Mouse (Mus musculus): ENCODE measurements at regions not wholly inside any gene's neighbourhood (a gene's known extent, or its start where the extent isn't known, plus 50 kb on each side); places are given as distances from the start of the nearest gene placed in this dataset.

GRCm38 (mm10) chr4:12425507-12425906, 253.7 kb upstream of the Fam92a start:
- H3K27me3 ChIP-seq (ENCODE audit: control insufficient read depth, insufficient read depth, low read length): no peaks in the 10 kb centered on the region
- DNase-seq (no peak), ATAC-seq (ENCODE audit: low FRiP score, low TSS enrichment) (no peak)
- H3K4me1 ChIP-seq (ENCODE audit: control insufficient read depth, insufficient read depth, low read length): no peaks in the 10 kb centered on the region
- WGBS: 34% methylated on average over 3 of the region's 3 CpGs
- H3K4me2 ChIP-seq (ENCODE audit: low read length): no peak overlapping the region
- no peak overlapping the region for H3K4me3 ChIP-seq (replicated peaks; ENCODE audit: low read depth, low read length)
- H3K27ac ChIP-seq (replicated peaks; ENCODE audit: low read depth, low read length): no peak overlapping the region
- H3K9me3 ChIP-seq (ENCODE audit: control insufficient read depth, low read length): no peaks in the 10 kb centered on the region
- no peak overlapping the region for H3K9ac ChIP-seq (replicated peaks; ENCODE audit: low read length)
- no peaks in the 10 kb centered on the region for H3K36me3 ChIP-seq (ENCODE audit: control insufficient read depth, insufficient read depth, low read length)

DNA sequence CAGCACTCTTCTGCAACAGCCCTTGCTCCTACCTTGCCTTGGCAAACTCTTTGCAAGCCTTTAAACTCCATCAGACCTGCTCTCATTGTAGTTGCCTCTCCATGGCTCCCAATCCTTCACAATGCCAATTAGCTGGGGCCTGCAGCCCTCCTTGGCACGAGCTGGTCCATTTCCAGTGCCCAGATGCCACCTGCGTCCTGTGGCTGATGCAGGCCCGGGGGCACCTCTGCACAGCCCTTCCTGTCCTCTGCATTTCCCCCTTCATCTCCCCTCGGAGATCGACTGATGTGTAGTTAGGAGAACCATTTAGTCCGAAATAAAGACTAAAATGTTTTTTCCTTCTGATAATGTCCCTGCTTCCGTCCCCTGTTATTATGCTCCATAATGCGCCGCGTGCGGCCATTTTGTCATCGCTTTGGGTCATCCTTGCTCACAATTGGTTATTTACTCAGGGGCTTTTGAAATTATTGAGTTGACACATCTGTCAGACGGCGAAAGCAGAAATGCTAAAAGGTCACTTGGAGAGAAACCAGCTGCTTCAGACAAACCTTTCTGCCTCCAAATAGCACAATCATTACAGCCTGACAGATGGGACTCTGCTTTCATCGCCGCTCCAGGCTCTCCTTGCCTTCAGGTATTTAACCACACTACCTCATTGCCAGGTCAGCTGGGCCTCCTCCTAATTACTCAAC, 250.0 kb upstream of the Fam92a start:
- Histone ChIP-seq H3K4me1 (ENCODE audit: control insufficient read depth, insufficient read depth, low read length) (no peaks in the 10 kb centered on the region), H3K36me3 (ENCODE audit: control insufficient read depth, insufficient read depth, low read length) (no peaks in the 10 kb centered on the region), H3K27ac (replicated peaks; ENCODE audit: low read depth, low read length) (peak overlapping the region; percentile 52; the same call in 1 of the 2 replicates), H3K4me3 (replicated peaks; ENCODE audit: low read depth, low read length) (no peak overlapping the region), H3K9ac (replicated peaks; ENCODE audit: low read length) (no peak overlapping the region), H3K4me2 (ENCODE audit: low read length) (no peak overlapping the region; the same call in 1 of the 2 replicates), H3K9me3 (ENCODE audit: control insufficient read depth, low read length) (no peaks in the 10 kb centered on the region), H3K27me3 (ENCODE audit: control insufficient read depth, insufficient read depth, low read length) (no peaks in the 10 kb centered on the region)
- peak; percentile 39 for DNase-seq
- WGBS: 63% methylated on average over 16 of the region's 16 CpGs
- no peak for ATAC-seq (ENCODE audit: low FRiP score, low TSS enrichment)

DNA sequence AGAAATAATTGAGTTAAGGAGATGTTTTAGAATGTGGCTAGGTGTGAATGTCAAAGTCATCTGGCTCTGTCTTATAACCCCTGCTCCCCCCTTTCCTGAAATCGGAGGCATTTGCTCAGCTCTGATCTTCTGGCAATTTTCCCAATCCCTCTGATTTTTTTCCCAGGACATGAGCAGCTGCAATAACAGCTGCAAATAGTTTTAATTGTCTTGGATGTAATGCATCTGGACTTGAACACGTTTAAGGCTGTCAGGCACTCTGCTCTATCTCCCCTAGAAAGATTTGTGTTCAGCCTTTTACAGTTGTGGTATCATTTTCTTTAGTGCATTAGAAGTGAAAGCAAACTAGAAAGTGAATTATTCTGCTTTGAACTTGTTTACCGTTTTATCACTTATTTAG, 246.3 kb upstream of the Fam92a start:
- DNase-seq (peak; percentile 35), ATAC-seq (ENCODE audit: low FRiP score, low TSS enrichment) (no peak)
- no peak overlapping the region for H3K4me2 ChIP-seq (ENCODE audit: low read length)
- H3K27ac ChIP-seq (replicated peaks; ENCODE audit: low read depth, low read length): no peak overlapping the region
- no peaks in the 10 kb centered on the region for H3K9me3 ChIP-seq (ENCODE audit: control insufficient read depth, low read length)
- 54% methylated on average over 3 of the region's 3 CpGs for whole genome bisulfite sequencing
- H3K9ac ChIP-seq (replicated peaks; ENCODE audit: low read length): no peak overlapping the region
- H3K36me3 ChIP-seq (ENCODE audit: control insufficient read depth, insufficient read depth, low read length): no peaks in the 10 kb centered on the region
- no peaks in the 10 kb centered on the region for H3K4me1 ChIP-seq (ENCODE audit: control insufficient read depth, insufficient read depth, low read length)
- no peak overlapping the region for H3K4me3 ChIP-seq (replicated peaks; ENCODE audit: low read depth, low read length)
- H3K27me3 ChIP-seq (ENCODE audit: control insufficient read depth, insufficient read depth, low read length): no peaks in the 10 kb centered on the region

GRCm38 (mm10) chr4:12395344-12395743, 223.5 kb upstream of the Fam92a start:
- Histone ChIP-seq H3K36me3 (ENCODE audit: control insufficient read depth, insufficient read depth, low read length) (no peaks in the 10 kb centered on the region), H3K27ac (replicated peaks; ENCODE audit: low read depth, low read length) (no peak overlapping the region), H3K9ac (replicated peaks; ENCODE audit: low read length) (no peak overlapping the region), H3K9me3 (ENCODE audit: control insufficient read depth, low read length) (no peaks in the 10 kb centered on the region), H3K4me2 (ENCODE audit: low read length) (no peak overlapping the region), H3K4me1 (ENCODE audit: control insufficient read depth, insufficient read depth, low read length) (no peaks in the 10 kb centered on the region), H3K27me3 (ENCODE audit: control insufficient read depth, insufficient read depth, low read length) (no peaks in the 10 kb centered on the region), H3K4me3 (replicated peaks; ENCODE audit: low read depth, low read length) (no peak overlapping the region)
- 84% methylated on average over 1 of the region's 1 CpGs for WGBS
- ATAC-seq (ENCODE audit: low FRiP score, low TSS enrichment) (no peak), DNase-seq (no peak)

DNA sequence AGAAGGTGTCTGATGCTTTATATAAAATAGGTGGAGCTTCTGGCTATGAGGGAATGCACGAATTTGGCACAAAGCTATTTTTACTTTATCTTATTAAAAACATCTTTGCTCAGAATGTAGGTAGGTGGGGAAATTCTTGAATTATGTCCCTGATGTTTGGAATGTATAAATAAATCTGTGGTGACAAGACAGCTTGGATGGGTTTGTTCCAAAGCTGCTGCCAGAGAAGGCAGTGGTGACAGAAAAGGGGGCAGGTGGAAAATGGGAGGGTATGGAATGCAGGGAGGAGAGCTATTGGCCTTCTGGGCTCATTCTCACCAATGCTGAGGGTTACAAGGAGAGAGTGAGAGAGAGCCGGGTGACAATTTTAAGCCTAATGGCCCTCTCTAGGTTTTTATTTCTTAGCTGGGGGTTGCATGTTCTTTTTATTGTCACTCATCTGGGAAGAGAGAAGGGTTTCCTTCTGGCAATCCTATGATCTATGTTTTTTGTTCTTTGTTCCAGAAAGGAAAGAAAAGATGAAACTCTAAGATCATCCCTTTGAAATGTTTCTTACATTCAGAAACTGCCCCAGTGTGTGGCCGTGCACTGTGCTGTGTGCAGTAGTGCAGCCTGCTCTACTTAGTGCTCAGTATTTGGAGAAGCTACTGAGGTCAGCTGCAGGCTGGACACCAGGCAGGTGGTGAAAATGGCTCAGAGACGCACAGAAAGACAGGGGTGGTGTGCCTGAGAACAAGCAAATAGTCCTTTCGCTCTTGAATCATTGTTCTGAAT, 205.2 kb upstream of the Fam92a start:
- H3K27ac ChIP-seq (replicated peaks; ENCODE audit: low read depth, low read length): no peak overlapping the region
- no peaks in the 10 kb centered on the region for H3K27me3 ChIP-seq (ENCODE audit: control insufficient read depth, insufficient read depth, low read length)
- no peak overlapping the region for H3K4me2 ChIP-seq (ENCODE audit: low read length)
- DNase-seq: no peak
- no peaks in the 10 kb centered on the region for H3K36me3 ChIP-seq (ENCODE audit: control insufficient read depth, insufficient read depth, low read length)
- no peak overlapping the region for H3K4me3 ChIP-seq (replicated peaks; ENCODE audit: low read depth, low read length)
- no peaks in the 10 kb centered on the region for H3K4me1 ChIP-seq (ENCODE audit: control insufficient read depth, insufficient read depth, low read length)
- 81% methylated on average over 5 of the region's 5 CpGs for WGBS
- H3K9ac ChIP-seq (replicated peaks; ENCODE audit: low read length): no peak overlapping the region
- H3K9me3 ChIP-seq (ENCODE audit: control insufficient read depth, low read length): no peaks in the 10 kb centered on the region
- ATAC-seq (ENCODE audit: low FRiP score, low TSS enrichment): no peak

GRCm38 (mm10) chr4:12369551-12369950, 197.7 kb upstream of the Fam92a start:
- peak; percentile 12 for DNase-seq
- no peak overlapping the region for H3K9ac ChIP-seq (replicated peaks; ENCODE audit: low read length)
- no peaks in the 10 kb centered on the region for H3K36me3 ChIP-seq (ENCODE audit: control insufficient read depth, insufficient read depth, low read length)
- no peak for ATAC-seq (ENCODE audit: low FRiP score, low TSS enrichment)
- 42% methylated on average over 2 of the region's 2 CpGs for WGBS
- no peak overlapping the region for H3K4me3 ChIP-seq (replicated peaks; ENCODE audit: low read depth, low read length)
- H3K4me1 ChIP-seq (ENCODE audit: control insufficient read depth, insufficient read depth, low read length): peaks cover 4% of the 10 kb centered on the region; the same call in 1 of the 2 replicates
- H3K4me2 ChIP-seq (ENCODE audit: low read length): no peak overlapping the region
- no peaks in the 10 kb centered on the region for H3K9me3 ChIP-seq (ENCODE audit: control insufficient read depth, low read length)
- no peak overlapping the region for H3K27ac ChIP-seq (replicated peaks; ENCODE audit: low read depth, low read length)
- H3K27me3 ChIP-seq (ENCODE audit: control insufficient read depth, insufficient read depth, low read length): no peaks in the 10 kb centered on the region

GRCm38 (mm10) chr4:12356992-12357634, 185.3 kb upstream of the Fam92a start:
- no peak overlapping the region for H3K27ac ChIP-seq (replicated peaks; ENCODE audit: low read depth, low read length)
- H3K27me3 ChIP-seq (ENCODE audit: control insufficient read depth, insufficient read depth, low read length): no peaks in the 10 kb centered on the region
- H3K4me1 ChIP-seq (ENCODE audit: control insufficient read depth, insufficient read depth, low read length): no peaks in the 10 kb centered on the region
- H3K4me2 ChIP-seq (ENCODE audit: low read length): no peak overlapping the region
- DNase-seq (no peak), ATAC-seq (ENCODE audit: low FRiP score, low TSS enrichment) (no peak)
- H3K9ac ChIP-seq (replicated peaks; ENCODE audit: low read length): no peak overlapping the region
- WGBS: 21% methylated on average over 2 of the region's 2 CpGs
- H3K9me3 ChIP-seq (ENCODE audit: control insufficient read depth, low read length): no peaks in the 10 kb centered on the region
- no peak overlapping the region for H3K4me3 ChIP-seq (replicated peaks; ENCODE audit: low read depth, low read length)
- no peaks in the 10 kb centered on the region for H3K36me3 ChIP-seq (ENCODE audit: control insufficient read depth, insufficient read depth, low read length)

DNA sequence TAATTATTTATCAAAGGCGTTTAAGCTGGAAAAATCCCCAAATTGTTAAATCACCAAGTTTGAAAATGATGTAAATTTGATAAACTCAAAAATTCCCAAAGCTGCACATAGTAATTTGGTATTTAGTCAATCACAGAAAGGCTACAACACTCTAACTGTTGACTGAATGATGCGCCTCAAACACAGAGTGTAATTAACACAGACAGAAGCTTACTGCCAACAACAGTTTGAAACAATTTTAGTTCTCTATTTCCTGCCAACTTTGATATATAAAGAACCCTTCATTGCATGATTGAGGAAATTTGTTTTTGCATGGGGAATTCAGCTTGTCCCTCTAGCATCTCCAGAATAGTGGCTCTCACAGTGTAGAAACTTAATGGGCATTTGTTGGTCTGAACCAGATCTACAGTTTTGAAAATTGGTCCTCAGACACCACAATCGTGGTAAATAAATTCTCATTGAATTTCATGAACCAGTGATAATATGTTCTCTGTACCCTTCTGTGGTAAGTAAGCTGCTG, 181.6 kb upstream of the Fam92a start:
- ATAC-seq (ENCODE audit: low FRiP score, low TSS enrichment): no peak
- Histone ChIP-seq H3K4me3 (replicated peaks; ENCODE audit: low read depth, low read length) (no peak overlapping the region), H3K4me2 (ENCODE audit: low read length) (no peak overlapping the region), H3K36me3 (ENCODE audit: control insufficient read depth, insufficient read depth, low read length) (no peaks in the 10 kb centered on the region), H3K9me3 (ENCODE audit: control insufficient read depth, low read length) (no peaks in the 10 kb centered on the region), H3K27me3 (ENCODE audit: control insufficient read depth, insufficient read depth, low read length) (no peaks in the 10 kb centered on the region), H3K27ac (replicated peaks; ENCODE audit: low read depth, low read length) (no peak overlapping the region), H3K4me1 (ENCODE audit: control insufficient read depth, insufficient read depth, low read length) (no peaks in the 10 kb centered on the region), H3K9ac (replicated peaks; ENCODE audit: low read length) (no peak overlapping the region)
- WGBS: 82% methylated on average over 3 of the region's 3 CpGs
- DNase-seq: no peak

Measured in midbrain, embryonic 14.5 days (tissue).